Mouse (Mus musculus): ENCODE data around the gene Polm.

Gene Polm

DNA sequence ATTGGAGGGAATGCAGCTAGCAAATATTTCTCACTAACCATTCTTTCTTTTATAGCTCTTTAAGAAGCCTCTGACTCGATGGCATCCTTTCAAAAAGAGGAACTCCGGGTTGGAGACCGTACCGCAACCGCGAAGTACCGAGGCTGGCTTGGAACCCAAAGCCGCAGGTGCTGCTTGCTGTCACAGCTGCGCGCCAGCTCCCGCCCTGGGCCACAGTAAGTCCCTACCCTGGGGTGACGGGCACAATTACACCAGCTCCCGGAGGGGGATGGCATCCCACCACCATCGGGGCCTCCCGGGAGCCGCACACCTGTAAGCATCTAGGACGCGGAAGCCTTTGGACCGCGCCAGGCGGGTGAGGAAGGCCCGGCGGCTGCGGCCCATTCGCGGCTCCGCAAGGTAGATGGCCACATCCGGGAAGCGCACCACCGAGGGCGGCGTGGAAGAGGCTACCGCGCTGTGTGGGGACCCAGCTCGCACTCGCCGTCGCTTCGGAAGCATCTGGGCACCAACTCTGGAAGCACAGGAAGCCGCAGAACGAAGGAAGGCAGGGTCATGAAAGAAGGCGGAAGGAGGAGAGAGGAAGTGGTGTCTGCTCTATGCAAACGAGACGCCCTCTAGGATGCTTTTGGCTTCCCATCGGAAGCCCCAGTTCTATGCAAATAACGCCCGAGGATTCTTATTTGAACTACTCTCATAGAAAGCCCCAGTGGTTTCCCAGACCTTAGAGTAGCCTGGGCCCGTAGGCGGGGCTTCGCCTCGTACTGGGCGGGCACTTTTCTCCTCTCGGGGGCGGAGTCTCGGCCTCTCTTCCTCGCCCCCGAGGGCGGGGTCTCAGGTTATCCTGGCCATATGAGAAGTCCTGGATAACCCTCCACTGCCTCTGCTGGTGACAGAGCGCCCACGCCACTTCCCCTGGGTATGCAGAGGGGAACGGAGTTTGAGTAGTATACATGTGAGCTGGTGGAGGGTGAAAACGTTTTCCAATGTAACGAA lies at the start of gene Polm:
TSS of gene Polm (minus strand) at position 766 of the 996 bp plus-strand sequence.
- DNase-seq, result peak; percentile 96

DNA sequence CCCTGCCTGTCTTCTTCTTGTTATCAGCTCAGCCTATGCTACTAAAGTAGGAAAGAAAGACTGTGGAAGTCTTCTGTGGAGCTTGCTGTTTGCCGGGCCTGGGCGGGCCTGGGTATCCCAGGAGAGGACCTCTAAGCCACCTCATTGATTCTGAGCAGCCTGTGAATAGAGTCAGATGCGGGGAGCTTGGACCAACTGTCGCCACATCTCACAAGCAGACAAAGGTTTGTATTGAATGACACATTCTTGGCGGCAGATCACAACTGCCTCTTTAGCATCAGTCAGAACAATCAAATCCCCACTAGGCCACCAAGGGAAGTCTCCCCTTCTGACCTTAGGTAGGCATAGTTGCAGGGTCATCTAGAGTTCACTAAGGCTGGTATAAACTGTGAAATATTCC lies 49.4 kb upstream of the Polm start:
- DNase-seq, result no peak

DNA sequence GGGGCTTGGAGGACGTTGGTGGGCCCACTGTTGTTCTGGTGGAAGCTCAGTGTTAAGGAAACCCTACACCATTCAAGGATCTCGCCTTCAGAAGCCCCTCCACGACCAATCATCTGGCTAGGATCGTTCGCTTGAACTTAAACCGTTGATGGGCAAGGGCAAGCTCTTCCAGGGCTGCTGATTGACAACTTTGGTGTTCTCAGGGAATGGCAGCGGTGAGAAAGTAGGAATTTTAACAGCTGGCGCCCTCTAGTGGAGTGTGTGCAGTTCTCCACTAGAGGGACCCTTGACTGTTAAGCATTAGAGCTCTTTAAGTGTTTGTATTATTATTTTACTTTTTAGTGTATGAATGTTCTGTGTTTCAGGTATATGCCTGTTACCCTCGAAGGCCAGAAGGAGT lies 48.4 kb upstream of the Polm start:
- DNase-seq, result peak; percentile 65

DNA sequence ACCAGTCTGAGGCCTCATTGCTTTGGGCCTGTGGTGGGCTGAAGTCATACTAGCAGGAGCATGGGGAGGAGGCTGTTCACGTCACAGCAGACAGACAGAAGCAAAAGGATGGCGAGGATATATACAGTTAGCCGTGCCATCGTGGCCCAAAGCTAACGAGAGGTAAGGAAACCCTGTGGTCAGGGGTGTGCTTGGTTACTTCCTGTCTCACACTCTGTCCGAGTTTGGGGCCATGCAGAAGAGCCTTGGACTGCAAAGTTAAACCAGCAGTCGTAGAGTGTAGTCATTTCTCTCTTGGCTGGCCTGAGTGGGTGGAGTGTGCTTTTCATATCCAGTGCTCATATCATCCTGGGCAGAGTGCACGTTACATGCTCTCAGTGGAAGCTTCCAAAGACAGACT lies 44.7 kb upstream of the Polm start:
- DNase-seq, result no peak

DNA sequence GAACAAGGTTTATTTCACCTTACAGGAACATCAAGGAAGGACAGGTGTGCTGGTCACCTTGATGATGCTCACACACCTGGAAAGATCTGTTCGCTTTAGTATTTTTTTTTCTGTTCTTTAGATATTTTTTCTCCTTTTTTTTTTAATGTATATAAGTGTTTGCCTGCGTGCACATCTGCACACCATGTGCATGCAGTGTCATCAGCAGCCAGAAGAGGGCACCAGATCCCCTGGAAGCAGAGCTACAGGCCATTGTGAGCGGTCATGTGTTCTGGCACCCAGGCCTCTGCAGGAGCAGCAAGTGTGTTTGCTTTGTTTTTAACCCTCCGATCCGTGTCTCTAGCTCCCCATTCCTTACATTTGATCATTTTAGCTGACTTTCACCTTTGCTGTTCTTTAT lies 42.1 kb upstream of the Polm start:
- DNase-seq, result peak; percentile 75

DNA sequence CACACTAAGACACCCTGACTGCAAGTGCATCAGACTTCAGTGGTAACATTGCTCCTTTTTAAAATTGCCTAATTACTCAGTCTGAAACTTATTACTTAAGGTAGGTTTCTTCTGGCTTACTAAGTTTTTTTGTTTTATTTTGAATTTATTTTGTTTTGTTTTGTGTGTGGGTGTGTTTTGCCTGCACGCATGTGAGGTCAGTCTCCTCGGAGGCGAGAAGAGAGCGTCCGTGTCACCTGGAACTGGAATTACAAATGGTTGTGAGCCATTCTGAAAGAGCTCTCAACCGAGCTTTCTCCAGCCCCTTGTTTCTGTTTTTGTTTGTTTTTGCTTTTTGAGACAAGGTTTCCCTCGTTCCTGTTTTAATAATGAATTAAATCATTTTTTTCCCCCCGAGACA lies 40.8 kb upstream of the Polm start:
- no peak for DNase-seq

DNA sequence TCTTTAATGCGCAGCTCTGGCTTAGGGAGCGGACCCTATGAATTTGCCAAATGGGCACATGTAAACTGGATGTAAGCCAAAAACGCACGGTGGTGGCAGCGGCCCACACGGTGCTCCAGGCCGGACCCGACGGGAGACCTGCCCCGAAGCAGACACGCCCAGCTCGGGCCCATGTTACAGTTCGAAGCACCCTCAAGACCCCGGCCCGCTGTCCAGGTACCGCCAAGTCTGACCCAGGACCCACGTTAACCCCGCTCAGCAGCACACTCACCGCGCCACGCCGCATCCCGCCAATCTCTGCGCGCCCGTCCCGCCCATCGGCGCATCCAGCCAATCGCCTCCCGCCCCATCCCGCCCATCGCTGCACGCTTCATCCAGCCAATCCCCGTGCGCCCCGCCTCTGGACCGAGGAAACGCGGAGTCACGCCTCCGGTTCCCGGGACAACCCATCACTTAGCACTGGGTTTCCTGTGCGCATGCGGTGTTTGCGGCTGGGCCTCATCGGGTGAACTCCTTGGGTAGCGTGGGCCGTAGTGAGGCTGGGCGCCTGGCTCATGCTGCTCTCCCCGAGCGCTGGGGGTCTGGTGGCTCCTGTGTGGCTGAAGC lies 40.2 kb upstream of the Polm start, which contains the start of gene Pold2:
TSS of gene Pold2 (minus strand) at position 372 of the 606 bp plus-strand sequence.
- DNase-seq, result peak; percentile 97

DNA sequence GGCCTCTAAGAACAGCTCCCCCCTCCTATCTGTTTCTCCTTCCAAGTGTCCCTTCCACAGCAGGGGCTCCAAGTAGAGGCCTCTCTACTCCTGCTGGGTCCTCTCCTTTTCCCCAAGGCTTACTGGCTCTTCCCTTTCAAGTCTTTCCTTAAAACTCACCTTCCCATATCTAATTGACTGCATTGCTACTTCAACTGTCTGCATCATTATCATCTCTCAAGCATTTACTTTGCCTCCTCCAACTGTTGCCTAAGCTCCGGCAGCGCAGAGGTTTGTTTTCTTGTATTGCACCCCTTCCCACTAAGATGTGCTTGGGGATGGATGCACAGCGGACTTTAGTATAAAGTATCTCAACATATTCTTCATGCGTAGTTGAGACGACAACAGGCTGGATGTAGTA lies 39.6 kb upstream of the Polm start:
- DNase-seq, result peak; percentile 38

DNA sequence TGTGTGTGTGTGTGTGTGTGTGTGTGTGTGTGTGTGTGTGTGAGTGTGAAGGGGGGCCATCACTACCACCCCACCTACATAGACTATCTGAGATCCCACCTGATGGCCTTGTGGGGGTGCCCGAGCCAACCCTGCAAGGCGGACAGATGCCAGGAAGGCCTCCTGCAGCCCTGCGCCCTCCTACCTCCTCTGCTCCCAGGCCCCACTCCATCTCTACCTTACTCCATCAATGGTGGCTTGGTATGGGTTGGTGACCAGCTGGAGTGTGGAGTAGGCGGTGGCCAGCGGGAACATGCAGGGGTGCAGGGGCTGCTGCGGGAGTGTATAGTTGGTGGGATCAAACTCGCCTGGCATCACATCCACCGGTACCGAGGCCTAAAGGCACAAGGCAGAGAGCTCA lies 35.4 kb upstream of the Polm start:
- DNase-seq, result no peak

DNA sequence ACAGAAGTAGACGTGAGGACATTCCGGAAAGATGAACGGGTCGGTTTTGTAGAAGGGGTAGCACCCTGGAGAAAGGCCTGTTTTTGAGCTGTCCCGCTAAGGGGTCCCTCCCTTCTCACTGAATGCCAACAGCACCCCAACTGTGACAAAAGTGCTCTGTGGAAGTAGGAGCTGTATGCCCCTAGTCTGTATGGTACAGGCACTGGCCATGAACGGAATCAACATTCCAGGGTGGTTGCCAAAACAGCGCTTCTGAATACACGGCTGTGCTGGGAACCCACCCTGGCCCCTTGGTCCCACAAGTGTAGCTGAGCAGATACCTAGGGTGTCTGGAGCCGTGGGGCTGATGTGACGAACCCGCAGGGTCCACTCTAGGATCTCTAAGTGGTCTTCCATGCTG lies 34.9 kb upstream of the Polm start:
- no peak for DNase-seq

DNA sequence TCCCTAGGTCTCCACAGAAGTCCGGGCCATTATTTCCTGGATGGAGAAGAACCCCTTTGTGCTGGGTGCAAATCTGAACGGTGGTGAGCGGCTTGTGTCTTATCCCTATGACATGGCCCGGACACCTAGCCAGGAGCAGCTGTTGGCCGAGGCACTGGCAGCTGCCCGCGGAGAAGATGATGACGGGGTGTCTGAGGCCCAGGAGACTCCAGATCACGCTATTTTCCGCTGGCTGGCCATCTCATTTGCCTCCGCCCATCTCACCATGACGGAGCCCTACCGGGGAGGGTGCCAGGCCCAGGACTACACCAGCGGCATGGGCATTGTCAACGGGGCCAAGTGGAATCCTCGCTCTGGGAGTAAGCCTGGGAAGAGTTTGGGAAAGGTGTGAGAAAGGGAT lies 32.3 kb upstream of the Polm start:
- DNase-seq, result no peak

DNA sequence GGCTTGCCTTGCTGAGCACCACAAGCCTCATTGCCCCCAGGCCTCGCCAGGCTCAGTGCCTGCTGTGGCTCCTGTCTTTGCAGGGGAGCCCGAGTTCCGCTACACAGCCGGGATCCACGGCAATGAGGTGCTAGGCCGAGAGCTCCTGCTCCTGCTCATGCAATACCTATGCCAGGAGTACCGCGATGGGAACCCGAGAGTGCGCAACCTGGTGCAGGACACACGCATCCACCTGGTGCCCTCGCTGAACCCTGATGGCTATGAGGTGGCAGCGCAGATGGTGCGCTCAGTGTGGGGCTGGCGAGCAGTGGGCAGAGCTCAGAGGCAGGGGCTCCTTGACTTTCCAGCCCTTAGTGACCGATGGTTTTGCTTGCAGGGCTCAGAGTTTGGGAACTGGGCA lies 31.5 kb upstream of the Polm start:
- DNase-seq, result no peak

DNA sequence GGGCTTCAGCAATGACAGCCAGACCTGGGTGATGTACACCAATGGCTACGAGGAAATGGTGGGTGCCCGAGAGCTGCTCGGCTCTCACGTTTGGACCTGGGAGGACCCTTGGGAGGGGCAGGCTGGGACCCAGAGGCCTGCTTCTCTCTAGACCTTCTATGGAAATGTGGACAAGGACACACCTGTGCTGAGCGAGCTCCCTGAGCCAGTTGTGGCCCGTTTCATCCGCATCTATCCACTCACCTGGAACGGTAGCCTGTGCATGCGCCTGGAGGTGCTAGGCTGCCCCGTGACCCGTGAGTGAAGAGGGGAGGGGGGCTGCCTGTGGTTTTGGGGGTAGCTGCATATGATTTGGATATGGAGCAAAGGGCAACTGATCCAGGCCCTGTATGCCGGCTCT lies 30.5 kb upstream of the Polm start:
- no peak for DNase-seq

DNA sequence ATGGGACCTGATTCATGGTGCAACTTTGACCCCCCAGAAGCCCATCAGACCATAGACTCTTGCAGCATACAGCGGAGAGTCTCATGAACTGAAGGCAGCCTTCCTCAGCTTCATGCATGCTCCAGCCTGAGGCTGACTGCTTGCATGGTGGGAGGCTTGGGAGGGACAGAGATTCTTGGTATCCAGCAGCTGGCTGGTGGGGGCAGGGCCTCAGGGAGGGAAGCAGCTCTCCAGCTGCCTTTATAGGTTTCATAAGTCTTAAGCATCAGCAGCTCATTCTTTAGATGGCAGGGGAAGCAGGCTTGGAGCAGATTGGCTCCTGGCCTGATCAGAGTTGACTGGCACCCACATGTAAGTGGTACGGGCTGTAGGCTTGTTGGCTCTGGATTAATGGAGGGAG lies 29.4 kb upstream of the Polm start:
- DNase-seq, result no peak

DNA sequence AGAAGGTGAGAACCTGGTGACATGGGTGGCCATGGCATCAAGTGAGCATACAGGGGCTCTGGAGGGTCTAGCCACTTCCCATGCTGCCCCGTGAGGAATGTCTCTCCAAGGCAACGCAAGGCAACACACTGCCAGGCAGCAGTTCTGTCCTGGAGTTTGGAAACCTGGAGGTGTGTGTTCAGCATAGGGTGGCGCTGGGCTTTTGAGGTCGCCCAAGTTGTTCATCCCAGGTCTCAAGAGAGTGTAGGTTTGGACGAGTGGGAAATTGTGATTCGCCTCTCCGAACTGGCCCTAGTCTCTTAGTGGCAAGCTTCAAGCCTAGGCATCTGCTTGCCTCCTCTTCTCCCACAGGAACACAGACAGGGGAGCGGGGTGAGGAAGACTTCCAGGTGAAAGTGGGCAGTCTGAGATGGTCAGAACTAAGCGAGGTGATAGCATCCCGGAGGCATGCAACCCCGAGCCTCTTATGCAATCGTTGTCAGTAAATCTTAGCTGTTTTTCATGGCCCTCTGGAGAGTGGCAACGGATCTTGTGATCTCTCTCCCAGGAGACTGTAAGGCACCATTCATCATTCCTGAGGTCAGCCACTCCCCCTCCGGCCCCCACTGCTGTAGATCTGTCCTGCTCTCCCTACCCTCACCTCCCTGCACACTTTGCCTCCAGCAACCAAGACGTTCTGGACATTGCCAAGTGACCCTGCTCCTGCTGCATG lies 24.7 kb upstream of the Polm start:
- DNase-seq, result no peak

DNA sequence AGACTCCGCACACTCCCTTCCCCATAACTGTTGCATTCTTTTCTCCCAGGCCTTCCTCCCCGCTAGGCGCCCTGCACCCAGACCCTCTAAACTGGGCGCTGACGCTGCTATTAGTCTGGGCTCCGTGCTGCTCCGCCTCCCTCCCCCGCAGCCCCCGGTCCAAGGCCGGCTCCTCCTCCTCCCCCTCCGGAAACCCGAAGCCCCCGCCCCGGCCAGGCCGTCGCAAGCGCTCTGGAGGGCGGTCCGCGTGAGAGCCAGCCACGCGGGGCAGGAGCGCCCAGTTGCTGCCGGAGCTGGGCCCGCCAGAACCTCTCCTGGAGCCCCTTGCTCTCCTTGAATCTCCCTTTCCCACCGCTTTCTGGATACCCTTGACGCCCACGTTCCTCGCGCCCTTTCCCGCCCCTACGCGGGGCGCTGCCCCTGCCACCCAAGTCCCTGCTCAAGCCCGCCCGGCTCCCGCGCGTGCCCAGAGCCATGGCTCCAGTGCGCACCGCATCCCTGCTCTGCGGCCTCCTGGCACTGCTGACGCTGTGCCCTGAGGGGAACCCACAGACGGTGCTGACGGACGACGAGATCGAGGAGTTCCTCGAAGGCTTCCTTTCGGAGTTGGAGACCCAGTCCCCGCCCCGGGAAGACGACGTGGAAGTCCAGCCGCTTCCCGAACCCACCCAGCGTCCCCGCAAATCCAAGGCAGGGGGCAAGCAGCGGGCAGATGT lies 24.0 kb upstream of the Polm start, which contains the start of gene Aebp1:
TSS of gene Aebp1 (plus strand) at position 270 of the 716 bp plus-strand sequence.
- no peak for DNase-seq

DNA sequence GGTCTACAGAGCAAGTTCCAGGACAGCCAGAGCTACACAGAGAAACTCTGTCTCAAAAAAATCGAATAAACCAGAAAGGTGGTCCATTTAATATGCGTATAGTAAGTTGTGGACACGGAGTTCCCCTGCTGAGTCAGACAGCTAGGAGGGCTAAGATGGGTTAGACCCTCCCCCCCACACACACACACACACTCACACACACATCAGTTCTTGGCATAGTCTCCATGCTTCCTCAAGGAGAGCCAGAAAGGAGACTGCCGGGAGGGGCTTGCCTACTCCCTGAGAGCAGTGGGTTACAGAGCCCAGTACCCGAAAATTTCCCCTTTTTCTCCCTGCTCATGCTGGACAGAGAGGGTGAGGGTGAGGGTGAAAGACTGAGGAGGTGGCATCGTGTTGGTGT lies 22.8 kb upstream of the Polm start:
- no peak for DNase-seq

DNA sequence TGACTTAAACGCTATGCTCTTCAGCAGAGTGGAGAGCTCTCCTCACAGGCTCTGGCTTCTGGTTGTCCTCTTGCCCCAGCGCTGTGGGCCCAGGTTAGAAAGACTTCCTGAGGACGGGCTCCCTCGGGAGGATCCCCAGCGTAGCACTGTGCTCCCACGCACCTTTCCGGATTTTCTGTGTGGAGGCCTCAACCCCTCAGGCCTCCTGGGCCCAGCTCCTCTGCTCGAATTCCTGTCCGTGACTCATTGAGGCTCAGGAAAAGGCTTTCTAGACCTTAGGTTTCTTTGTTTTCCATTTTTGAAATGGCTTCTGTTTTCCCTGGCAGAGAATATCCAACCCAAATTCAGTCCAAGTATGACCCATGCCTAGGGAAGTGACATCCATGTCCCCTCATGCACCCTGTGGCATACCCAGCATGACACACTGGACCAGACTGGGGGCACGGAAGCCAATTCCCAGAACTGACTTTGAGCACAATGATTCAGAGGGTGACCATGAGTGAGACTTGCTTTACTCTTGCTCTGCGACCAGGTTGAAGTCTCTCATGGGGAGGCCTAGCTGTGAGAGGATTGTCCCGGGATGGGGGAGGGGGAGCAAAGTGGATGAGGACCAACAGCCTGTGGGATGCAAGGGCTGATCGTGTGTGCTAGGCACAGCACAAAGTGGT lies 22.2 kb upstream of the Polm start:
- no peak for DNase-seq

DNA sequence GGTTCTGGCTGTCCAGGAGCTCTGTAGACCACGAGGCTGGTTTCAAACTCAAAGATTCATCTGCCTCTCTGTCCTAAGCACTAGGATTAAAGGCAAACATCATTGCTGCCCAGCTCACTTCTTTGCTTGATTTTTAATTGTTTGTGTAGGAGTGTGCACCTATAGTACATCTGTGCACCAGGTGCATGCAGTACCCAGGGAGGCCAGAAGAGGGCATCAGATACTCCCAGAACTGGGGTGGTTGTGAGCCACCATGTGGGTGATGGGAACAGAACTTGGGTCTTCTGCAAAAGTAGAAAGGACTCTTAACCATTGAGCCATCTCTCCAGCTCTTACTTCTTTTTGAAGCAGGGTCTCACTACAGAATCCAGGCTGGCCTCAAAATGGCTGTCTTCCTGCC lies 20.9 kb upstream of the Polm start:
- no peak for DNase-seq

DNA sequence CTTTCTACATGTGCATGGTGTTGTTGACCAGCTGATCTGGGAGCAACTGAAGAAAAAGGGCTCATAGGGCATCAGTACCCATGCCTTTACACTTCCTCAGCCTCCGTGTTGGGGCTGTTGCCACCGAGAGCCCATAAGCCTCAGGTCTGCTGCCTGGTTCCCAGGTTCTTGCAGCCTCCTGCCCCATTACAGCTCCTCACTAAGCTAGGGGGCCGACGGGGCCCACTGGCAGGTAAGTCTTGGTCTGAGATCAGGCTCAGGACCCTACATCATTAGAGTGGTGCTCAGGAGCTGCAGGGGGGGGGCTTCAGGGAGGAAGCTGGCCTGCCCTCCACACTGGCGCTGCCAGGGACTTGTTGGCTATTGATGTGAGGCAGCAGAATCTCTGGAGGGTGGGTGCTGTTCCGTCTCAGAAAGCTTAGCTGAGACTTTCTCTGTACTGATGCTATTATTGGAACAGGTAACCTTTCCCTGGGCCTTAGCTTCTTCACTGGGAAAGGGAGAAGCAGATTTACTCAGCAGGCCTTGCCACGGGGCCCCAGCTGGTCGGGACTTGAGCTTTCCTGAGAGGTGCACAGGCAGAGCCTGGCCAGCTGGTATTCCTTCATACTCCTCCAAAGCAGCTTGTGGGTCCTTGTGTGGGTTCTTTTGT lies 18.8 kb upstream of the Polm start:
- no peak for DNase-seq

DNA sequence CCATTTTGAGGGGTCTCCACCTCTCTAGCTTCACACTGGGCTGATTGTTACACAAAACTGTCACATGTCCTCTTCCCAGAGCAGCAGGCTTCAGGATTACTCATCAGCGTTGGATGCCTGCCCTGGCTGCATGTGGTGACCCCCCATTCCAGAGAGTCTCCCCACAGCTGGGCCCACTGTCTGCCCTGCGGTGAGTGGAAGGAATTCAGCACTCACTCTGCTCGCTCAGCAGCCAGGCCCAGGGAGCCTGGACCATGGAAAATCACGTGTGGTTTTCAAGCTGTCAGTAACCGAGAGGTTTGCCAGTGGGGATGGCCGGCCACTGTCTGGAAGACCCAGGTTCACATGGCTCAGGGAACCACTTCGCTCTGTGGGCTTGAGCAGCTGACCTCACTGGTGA lies 18.1 kb upstream of the Polm start:
- no peak for DNase-seq

DNA sequence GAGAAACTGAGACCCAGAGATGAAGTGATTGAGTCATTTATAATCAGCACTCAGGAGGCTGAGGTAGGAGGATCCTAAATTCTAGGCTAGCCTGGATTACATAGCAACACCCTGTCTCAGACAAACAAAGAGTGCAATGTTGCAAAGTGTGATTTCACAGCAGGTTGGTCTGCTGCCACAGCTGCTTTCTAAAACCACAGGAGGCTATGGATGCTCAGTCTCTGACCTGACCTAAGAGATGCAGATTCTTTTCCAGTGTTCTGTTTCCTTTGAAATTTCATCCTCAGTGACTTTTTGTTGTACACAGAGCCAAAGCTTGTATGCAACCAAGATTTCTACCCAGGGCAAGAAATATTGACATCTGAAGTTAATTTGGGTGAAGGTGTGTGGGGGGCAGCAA lies 17.7 kb upstream of the Polm start:
- DNase-seq, result no peak
